Mouse (Mus musculus) hindbrain, embryonic 16.5 days (tissue): ENCODE measurements around the gene Steap4. TPM values are rescaled to one million over a fixed set of nuclear protein-coding genes. Genes with fewer than 3 reads are reported as not detected.
"Not testable (repeated sequence)": the region's sequence is repeated elsewhere in the genome, so short reads cannot be mapped to it uniquely, and the experiment has no call there.

ENCODE experiments used
- ATAC-seq: fragments of 200-750 bp; cut with Nextera tagmentation; 2 replicates; pipeline ENCODE4 v1.8.0; 2017; ENCODE audit warnings: moderate TSS enrichment, moderate library complexity
- H3K27ac ChIP-seq: fragments of 300-500 bp; sonication (generic); 2 replicates; pipeline ENCODE4 v1.5.1; 2014; ENCODE audit warnings: low read depth, mild to moderate bottlenecking, control low read depth, low read length, moderate library complexity
- H3K27me3 ChIP-seq: fragments of 300-500 bp; sonication (generic); replicated peaks from 2 replicates; pipeline ENCODE4 v1.6.1; 2014; ENCODE audit warnings: low read length; ENCODE audit not compliant: control insufficient read depth, insufficient read depth
- H3K36me3 ChIP-seq: fragments of 300-500 bp; sonication (generic); 2 replicates; pipeline ENCODE4 v1.6.1; 2014; ENCODE audit warnings: mild to moderate bottlenecking, low read length, moderate library complexity, mixed read lengths; ENCODE audit not compliant: control insufficient read depth, insufficient read depth
- H3K4me1 ChIP-seq: fragments of 300-500 bp; sonication (generic); 2 replicates; pipeline ENCODE4 v1.6.1; 2014; ENCODE audit warnings: low read depth, low read length; ENCODE audit not compliant: control insufficient read depth, insufficient read depth
- H3K4me2 ChIP-seq: fragments of 300-500 bp; sonication (generic); 2 replicates; pipeline ENCODE4 v1.6.1; 2014; ENCODE audit warnings: mild to moderate bottlenecking, low read length, control low read depth, moderate library complexity
- H3K4me3 ChIP-seq: fragments of 300-500 bp; sonication (generic); 2 replicates; pipeline ENCODE4 v1.5.1; 2014; ENCODE audit warnings: mild to moderate bottlenecking, low read length, control low read depth, moderate library complexity
- H3K9ac ChIP-seq: fragments of 300-500 bp; sonication (generic); 2 replicates; pipeline ENCODE4 v1.6.1; 2014; ENCODE audit warnings: low read depth, mild to moderate bottlenecking, control low read depth, low read length, moderate library complexity
- H3K9me3 ChIP-seq: fragments of 300-500 bp; sonication (generic); 2 replicates; pipeline ENCODE4 v1.6.1; 2014; ENCODE audit warnings: mild to moderate bottlenecking, low read length, moderate library complexity; ENCODE audit not compliant: control insufficient read depth
- WGBS: fragments of 180-500 bp; shearing (Covaris S2); extraction: QIAGEN DNeasy Blood & Tissue Kit; methylation state at CpG from one replicate; pipeline ENCODE4 v1.1.7; 2014; 5-methylcytosine and 5-hydroxymethylcytosine counted together
- polyA plus RNA-seq: library from polyadenylated mRNA; unstranded; fragments of >200 nt; fragmentation: Nextera tagmentation; extraction: Ambion mirVana; gene quantifications from 2 replicates; pipeline ENCODE4 v1.2.1, GENCODE M21; 2015

Steap4 gene
- 0.45 and 0.51 TPM in 2 replicates for polyA plus RNA-seq

DNA sequence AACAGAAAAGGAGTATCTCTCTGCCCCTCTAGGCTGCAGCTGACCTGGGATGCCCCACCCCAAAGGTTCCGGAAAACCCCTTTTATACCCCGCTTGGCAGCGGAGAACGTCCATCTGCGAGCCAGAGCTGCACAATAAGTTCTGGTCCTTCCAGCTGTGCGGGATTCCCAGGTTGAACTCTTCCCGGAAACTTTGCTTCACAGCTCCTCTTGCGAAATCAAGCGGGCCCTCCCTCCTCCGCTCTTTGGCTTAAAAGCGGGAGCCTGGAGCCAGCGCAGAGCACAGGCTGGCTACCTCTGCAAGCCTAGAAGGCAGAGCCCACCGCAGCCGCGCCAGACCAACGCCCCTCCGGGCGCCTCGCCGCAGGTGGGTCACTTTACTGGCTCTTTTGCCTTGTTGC is at the start of gene Steap4:
Gene Steap4, plus strand, starts transcription at position 282 of the 400 bp plus-strand sequence.
- Histone ChIP-seq H3K36me3 (no peaks in the 10 kb centered on the region), H3K27ac (no peak within 1 kb of the TSS), H3K9ac (peak within 1 kb of the TSS; percentile 49), H3K4me1 (peaks cover 6% of the 10 kb centered on the region), H3K4me2 (peak within 1 kb of the TSS; percentile 65), H3K27me3 (no peaks in the 10 kb centered on the region), H3K4me3 (peak within 1 kb of the TSS; percentile 34), H3K9me3 (no peaks in the 10 kb centered on the region)
- peak; percentile 54; the same call in 1 of the 2 replicates for ATAC-seq
- 6% methylated on average over 20 of the region's 20 CpGs for WGBS

- H3K4me3 ChIP-seq: no peak overlapping the region
- 76% methylated on average over 3 of the region's 3 CpGs for WGBS
- no peak overlapping the region for H3K9ac ChIP-seq
- no peaks in the 10 kb centered on the region for H3K9me3 ChIP-seq
- H3K36me3 ChIP-seq: no peaks in the 10 kb centered on the region
- H3K27me3 ChIP-seq: no peaks in the 10 kb centered on the region
- H3K27ac ChIP-seq: no peak overlapping the region
- no peaks in the 10 kb centered on the region for H3K4me1 ChIP-seq
- no peak for ATAC-seq
- H3K4me2 ChIP-seq: no peak overlapping the region
Measured at GRCm38 (mm10) chr5:7911975-7912374, 48.3 kb upstream of the Steap4 start.

- Histone ChIP-seq H3K4me2 (no peak overlapping the region), H3K4me3 (no peak overlapping the region), H3K9ac (no peak overlapping the region), H3K4me1 (no peaks in the 10 kb centered on the region), H3K27ac (no peak overlapping the region), H3K27me3 (no peaks in the 10 kb centered on the region), H3K9me3 (no peaks in the 10 kb centered on the region), H3K36me3 (no peaks in the 10 kb centered on the region)
- 88% methylated on average over 11 of the region's 11 CpGs for WGBS
- ATAC-seq: no peak
Measured at GRCm38 (mm10) chr5:7917501-7918295, 42.6 kb upstream of the Steap4 start.

- Histone ChIP-seq H3K4me3 (no peak overlapping the region), H3K36me3 (no peaks in the 10 kb centered on the region), H3K9me3 (no peaks in the 10 kb centered on the region), H3K4me1 (no peaks in the 10 kb centered on the region), H3K27ac (no peak overlapping the region), H3K4me2 (no peak overlapping the region), H3K27me3 (no peaks in the 10 kb centered on the region), H3K9ac (no peak overlapping the region)
- WGBS: 86% methylated on average over 5 of the region's 5 CpGs
- no peak for ATAC-seq
Measured at GRCm38 (mm10) chr5:7918296-7918579, 42.0 kb upstream of the Steap4 start.

DNA sequence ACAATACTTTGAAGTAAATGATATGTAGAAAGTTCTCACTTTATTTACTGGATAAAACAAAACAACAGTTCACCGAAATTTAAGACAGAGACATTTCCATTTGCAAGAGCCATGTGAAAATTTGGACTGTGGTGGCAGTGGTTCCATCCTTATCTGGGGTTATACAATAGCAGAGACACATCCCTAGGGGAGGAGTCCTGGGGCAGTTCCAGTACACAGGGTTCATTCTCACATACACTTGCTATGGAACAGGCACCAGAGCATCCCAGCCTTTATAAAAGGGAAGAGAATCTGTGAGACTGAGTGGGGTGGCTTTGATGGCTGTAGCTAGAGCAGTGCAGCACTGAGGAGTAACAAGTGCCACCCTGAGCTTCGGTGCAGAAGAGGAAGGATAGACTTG is 40.6 kb upstream of the Steap4 start:
- H3K9ac ChIP-seq: no peak overlapping the region
- no peak overlapping the region for H3K4me2 ChIP-seq
- no peaks in the 10 kb centered on the region for H3K27me3 ChIP-seq
- no peaks in the 10 kb centered on the region for H3K36me3 ChIP-seq
- no peaks in the 10 kb centered on the region for H3K9me3 ChIP-seq
- H3K4me3 ChIP-seq: no peak overlapping the region
- H3K27ac ChIP-seq: no peak overlapping the region
- ATAC-seq: no peak
- 95% methylated on average over 2 of the region's 2 CpGs for WGBS
- no peaks in the 10 kb centered on the region for H3K4me1 ChIP-seq

DNA sequence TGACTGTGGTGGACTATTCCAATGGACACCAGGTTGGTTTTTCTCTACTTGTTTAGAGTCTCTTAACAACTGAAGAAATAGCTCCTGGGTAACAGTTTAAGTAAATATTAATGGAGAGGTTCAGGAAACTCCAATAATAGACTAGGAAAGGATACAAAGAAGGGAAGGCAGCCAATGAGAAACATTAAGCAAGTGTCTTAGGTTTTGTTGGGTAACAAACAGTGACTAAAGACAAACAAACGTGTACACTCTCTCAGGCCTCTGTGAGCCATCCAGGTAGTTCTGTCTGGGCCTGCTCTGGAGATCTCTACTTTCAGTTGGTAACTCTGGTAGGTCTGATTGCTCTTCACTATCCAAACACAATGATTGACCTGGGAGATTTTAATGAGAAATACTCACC is 37.5 kb upstream of the Steap4 start:
- no peaks in the 10 kb centered on the region for H3K27me3 ChIP-seq
- H3K4me1 ChIP-seq: no peaks in the 10 kb centered on the region
- 94% methylated on average over 1 of the region's 1 CpGs for WGBS
- H3K9me3 ChIP-seq: no peaks in the 10 kb centered on the region
- no peak for ATAC-seq
- H3K9ac ChIP-seq: no peak overlapping the region
- H3K4me2 ChIP-seq: no peak overlapping the region
- H3K36me3 ChIP-seq: no peaks in the 10 kb centered on the region
- H3K27ac ChIP-seq: no peak overlapping the region
- H3K4me3 ChIP-seq: no peak overlapping the region

- H3K27ac ChIP-seq: no peak overlapping the region
Measured at GRCm38 (mm10) chr5:7923666-7924065, 36.6 kb upstream of the Steap4 start.

DNA sequence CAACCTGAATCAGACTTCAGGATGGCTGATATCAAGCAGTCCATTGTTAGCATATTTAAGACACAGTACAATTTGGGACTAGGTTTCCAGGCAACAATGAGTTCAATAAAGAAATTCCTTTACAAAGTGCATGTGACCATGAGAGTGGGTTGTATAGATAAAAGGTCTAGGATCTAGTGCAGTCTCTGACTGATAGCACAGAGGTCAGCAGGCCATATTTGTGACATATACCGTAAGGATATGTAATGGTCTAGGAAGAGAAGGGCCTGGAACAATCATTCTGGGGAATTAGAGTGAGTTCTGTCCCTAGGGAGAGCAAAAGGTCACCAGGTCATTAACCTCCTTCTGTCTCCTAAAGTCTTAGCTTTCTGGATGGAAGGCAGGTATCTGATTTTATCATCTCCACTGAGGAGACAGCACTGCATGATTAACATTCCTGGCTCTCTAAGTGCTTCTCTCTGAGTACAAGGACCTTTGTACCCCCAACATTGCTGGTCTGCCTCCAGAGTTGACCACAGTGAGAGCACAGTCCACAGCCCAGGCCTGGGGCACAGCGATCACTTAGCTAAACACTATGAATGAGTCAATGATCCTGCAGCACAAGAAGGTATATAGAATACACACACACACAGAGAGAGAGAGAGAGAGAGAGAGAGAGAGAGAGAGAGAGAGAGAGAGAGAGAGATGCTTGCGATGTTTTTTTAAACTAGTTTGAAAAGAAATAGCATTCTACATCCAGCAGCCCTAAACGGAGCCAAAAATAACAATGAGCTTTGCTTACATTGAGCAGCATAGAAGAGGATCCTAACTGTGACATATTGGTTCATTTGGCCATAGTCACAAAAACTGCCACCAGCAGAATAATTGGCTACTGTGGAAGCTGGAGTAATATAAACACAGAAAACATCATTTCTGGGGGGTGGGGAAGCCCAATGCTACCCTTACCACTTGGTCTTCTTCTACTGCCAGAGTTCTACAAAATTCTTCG is 27.7 kb upstream of the Steap4 start:
- no peak overlapping the region for H3K4me2 ChIP-seq
- no peaks in the 10 kb centered on the region for H3K9me3 ChIP-seq
- no peak overlapping the region for H3K4me3 ChIP-seq
- no peak overlapping the region for H3K9ac ChIP-seq
- H3K27me3 ChIP-seq: no peaks in the 10 kb centered on the region
- H3K27ac ChIP-seq: no peak overlapping the region
- H3K4me1 ChIP-seq: no peaks in the 10 kb centered on the region
- 81% methylated on average over 5 of the region's 5 CpGs for WGBS
- H3K36me3 ChIP-seq: no peaks in the 10 kb centered on the region
- ATAC-seq: no peak

More at GRCm38 (mm10) chr5:7923666-7924065, 36.6 kb upstream of the Steap4 start:
- no peaks in the 10 kb centered on the region for H3K4me1 ChIP-seq
- H3K27me3 ChIP-seq: no peaks in the 10 kb centered on the region
- H3K4me2 ChIP-seq: no peak overlapping the region
- ATAC-seq: no peak
- WGBS: 88% methylated on average over 3 of the region's 3 CpGs
- H3K36me3 ChIP-seq: no peaks in the 10 kb centered on the region
- no peaks in the 10 kb centered on the region for H3K9me3 ChIP-seq
- no peak overlapping the region for H3K9ac ChIP-seq
- H3K4me3 ChIP-seq: no peak overlapping the region

GRCm38 (mm10) chr5:7933495-7933894 is 26.8 kb upstream of the Steap4 start:
- H3K27ac ChIP-seq, ATAC-seq, H3K4me1 ChIP-seq, H3K4me3 ChIP-seq, H3K27me3 ChIP-seq, H3K4me2 ChIP-seq, H3K9ac ChIP-seq, H3K36me3 ChIP-seq, H3K9me3 ChIP-seq: not testable (repeated sequence)
- 79% methylated on average over 11 of the region's 11 CpGs for WGBS
